Mouse (Mus musculus) embryonic facial prominence, embryonic 12.5 days (tissue): ENCODE results near the gene Gm7942. TPM values are rescaled to one million over a fixed set of nuclear protein-coding genes. Genes with fewer than 3 reads are reported as not detected.
"Not testable (repeated sequence)": the region's sequence is repeated elsewhere in the genome, so short reads cannot be mapped to it uniquely, and the experiment has no call there.

Experiments
- ATAC-seq: fragments of 200-750 bp; cut with Nextera tagmentation; 2 replicates; pipeline ENCODE4 v1.8.0; 2017; ENCODE audit not compliant: insufficient number of reproducible peaks, insufficient read depth, low FRiP score, low TSS enrichment
- H3K27ac ChIP-seq: fragments of 300-500 bp; sonication (generic); 2 replicates; pipeline ENCODE4 v1.5.1; 2016; ENCODE audit warnings: mild to moderate bottlenecking
- H3K27me3 ChIP-seq: fragments of 300-500 bp; sonication (generic); 2 replicates; pipeline ENCODE4 v1.6.1; 2016; ENCODE audit warnings: mild to moderate bottlenecking, moderate library complexity
- H3K36me3 ChIP-seq: fragments of 300-500 bp; sonication (generic); 2 replicates; pipeline ENCODE4 v1.6.1; 2016; ENCODE audit warnings: mild to moderate bottlenecking
- H3K4me1 ChIP-seq: fragments of 300-500 bp; sonication (generic); 2 replicates; pipeline ENCODE4 v1.6.1; 2016
- H3K4me2 ChIP-seq: fragments of 300-500 bp; sonication (generic); replicated peaks from 2 replicates; pipeline ENCODE4 v1.6.1; 2016; ENCODE audit warnings: mild to moderate bottlenecking, moderate library complexity
- H3K4me3 ChIP-seq: fragments of 300-500 bp; sonication (generic); 2 replicates; pipeline ENCODE4 v1.5.1; 2016; ENCODE audit warnings: mild to moderate bottlenecking
- H3K9ac ChIP-seq: fragments of 300-500 bp; sonication (generic); 2 replicates; pipeline ENCODE4 v1.6.1; 2016; ENCODE audit warnings: mild to moderate bottlenecking, moderate library complexity
- H3K9me3 ChIP-seq: fragments of 300-500 bp; sonication (generic); 2 replicates; pipeline ENCODE4 v1.6.1; 2016; ENCODE audit warnings: mild to moderate bottlenecking, moderate library complexity
- WGBS: fragments of 180-500 bp; shearing (Covaris S2); methylation state at CpG from one replicate; pipeline ENCODE4 v1.1.7; 2016; 5-methylcytosine and 5-hydroxymethylcytosine counted together
- polyA plus RNA-seq: library from polyadenylated mRNA; unstranded; fragments of >200 nt; fragmentation: Nextera tagmentation; extraction: Ambion mirVana; gene quantifications from 2 replicates; pipeline ENCODE4 v1.2.1, GENCODE M21; 2016

The Gm7942 gene
- not detected in 2 replicates for polyA plus RNA-seq

GRCm38 (mm10) chr5:95106638-95107037, at the start of gene Gm7942:
Gene Gm7942 (plus strand): TSS chr5:95106938.
- H3K9me3 ChIP-seq, H3K27ac ChIP-seq, H3K4me1 ChIP-seq, H3K36me3 ChIP-seq, ATAC-seq, H3K4me3 ChIP-seq, H3K9ac ChIP-seq, H3K27me3 ChIP-seq, H3K4me2 ChIP-seq: not testable (repeated sequence)
- WGBS, result no CpG with 5 or more reads among the region's 3 CpGs

Other genes starting within 250 kb of the Gm7942 start
- not detected in 2 replicates for gene Gm3183, start 241.5 kb upstream of the Gm7942 start, polyA plus RNA-seq
- not detected in 2 replicates for gene Gm6367, start 118.3 kb upstream of the Gm7942 start, polyA plus RNA-seq
- gene Gm16513, start 75.7 kb downstream of the Gm7942 start, polyA plus RNA-seq, result not detected in 2 replicates
- gene Gm10424, start 165.8 kb downstream of the Gm7942 start, polyA plus RNA-seq, result not detected in 2 replicates
- gene Gm3259, start 199.0 kb downstream of the Gm7942 start, polyA plus RNA-seq, result not detected in 2 replicates